Mouse (Mus musculus) liver, embryonic 11.5 days (tissue): ENCODE data around the gene P2ry14. TPM values are rescaled to one million over a fixed set of nuclear protein-coding genes. Genes with fewer than 3 reads are reported as not detected.
A peak's percentile ranks its signal among the peaks of the same experiment; 100 is the strongest.
"Not testable (repeated sequence)": the region's sequence is repeated elsewhere in the genome, so short reads cannot be mapped to it uniquely, and the experiment has no call there.

ENCODE experiments used
- ATAC-seq: fragments of 200-750 bp; cut with Nextera tagmentation; replicated peaks from 2 replicates; pipeline ENCODE4 v1.8.0; 2017; ENCODE audit warnings: moderate number of reproducible peaks, mild to moderate bottlenecking, moderate TSS enrichment, moderate library complexity; ENCODE audit not compliant: low FRiP score
- DNase-seq: peaks from one replicate; pipeline ENCODE4 v3.0.0-alpha.2; 2017; ENCODE audit warnings: low spot score
- H3K27ac ChIP-seq: fragments of 300-500 bp; sonication (generic); 2 replicates; pipeline ENCODE4 v1.5.1; 2014; ENCODE audit warnings: mild to moderate bottlenecking, low read depth, low read length, control low read depth
- H3K27me3 ChIP-seq: fragments of 300-500 bp; sonication (generic); replicated peaks from 2 replicates; pipeline ENCODE4 v1.6.1; 2014; ENCODE audit warnings: low read length, mixed read lengths; ENCODE audit not compliant: control insufficient read depth, insufficient read depth
- H3K36me3 ChIP-seq: fragments of 300-500 bp; sonication (generic); 2 replicates; pipeline ENCODE4 v1.6.1; 2014; ENCODE audit warnings: mild to moderate bottlenecking, low read length, moderate library complexity, mixed read lengths; ENCODE audit not compliant: control insufficient read depth, insufficient read depth
- H3K4me1 ChIP-seq: fragments of 300-500 bp; sonication (generic); replicated peaks from 2 replicates; pipeline ENCODE4 v1.6.1; 2014; ENCODE audit warnings: low read length, mixed read lengths; ENCODE audit not compliant: control insufficient read depth, insufficient read depth
- H3K4me2 ChIP-seq: fragments of 300-500 bp; sonication (generic); 2 replicates; pipeline ENCODE4 v1.6.1; 2014; ENCODE audit warnings: mild to moderate bottlenecking, control low read depth, moderate library complexity
- H3K4me3 ChIP-seq: fragments of 300-500 bp; sonication (generic); 2 replicates; pipeline ENCODE4 v1.5.1; 2014; ENCODE audit warnings: low read depth, low read length, control low read depth
- H3K9ac ChIP-seq: fragments of 300-500 bp; sonication (generic); 2 replicates; pipeline ENCODE4 v1.6.1; 2014; ENCODE audit warnings: low read depth, low read length, control low read depth
- H3K9me3 ChIP-seq: fragments of 300-500 bp; sonication (generic); 2 replicates; pipeline ENCODE4 v1.6.1; 2016; ENCODE audit warnings: low read length, inconsistent platforms, mixed read lengths; ENCODE audit not compliant: control insufficient read depth
- WGBS: fragments of 180-500 bp; shearing (Covaris S2); extraction: QIAGEN DNeasy Blood & Tissue Kit; methylation state at CpG from one replicate; pipeline ENCODE4 v1.1.7; 2014; 5-methylcytosine and 5-hydroxymethylcytosine counted together
- polyA plus RNA-seq: library from polyadenylated mRNA; unstranded; fragments of >200 nt; fragmentation: Nextera tagmentation; extraction: Ambion mirVana; gene quantifications from 2 replicates; pipeline ENCODE4 v1.2.1, GENCODE M21; 2014

Gene P2ry14
- polyA plus RNA-seq, 1 experiment from 2014 or later, result 3.6 TPM

DNA sequence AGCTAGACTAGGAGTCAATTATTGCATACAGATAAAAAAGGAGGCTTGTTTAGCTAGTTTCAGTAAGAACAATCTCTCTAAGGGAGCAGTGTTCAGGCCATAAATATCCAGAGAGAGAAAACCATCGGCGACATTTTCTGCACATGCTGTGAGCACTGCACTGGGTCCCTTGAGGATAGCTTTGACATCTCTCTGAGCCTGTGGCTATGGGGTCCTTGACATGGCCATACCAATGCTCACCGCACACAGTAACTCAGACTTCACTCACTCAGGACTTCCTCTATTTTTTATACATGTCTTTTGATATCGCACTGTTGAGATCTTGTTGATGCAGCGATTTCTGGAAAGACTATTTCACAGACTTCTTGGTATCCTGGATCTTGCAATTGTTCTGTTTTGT is 3.6 kb upstream of the P2ry14 start:
- H3K36me3 ChIP-seq, result no peaks in the 10 kb centered on the region
- H3K27me3 ChIP-seq, result no peaks in the 10 kb centered on the region
- no peak overlapping the region for H3K4me2 ChIP-seq
- H3K4me1 ChIP-seq, result no peaks in the 10 kb centered on the region; the same call in 1 of the 2 replicates
- DNase-seq (no peak), ATAC-seq (no peak)
- WGBS, result 87% methylated on average over 5 of the region's 5 CpGs
- H3K9me3 ChIP-seq, result no peaks in the 10 kb centered on the region
- no peak overlapping the region for H3K9ac ChIP-seq
- H3K27ac ChIP-seq, result no peak overlapping the region
- no peak overlapping the region for H3K4me3 ChIP-seq

- DNase-seq (no peak), ATAC-seq (no peak)
- Histone ChIP-seq H3K27ac (no peak overlapping the region), H3K36me3 (no peaks in the 10 kb centered on the region), H3K4me3 (no peak overlapping the region), H3K27me3 (no peaks in the 10 kb centered on the region), H3K9ac (no peak overlapping the region), H3K9me3 (no peaks in the 10 kb centered on the region), H3K4me1 (no peaks in the 10 kb centered on the region; the same call in 1 of the 2 replicates), H3K4me2 (no peak overlapping the region)
- 90% methylated on average over 6 of the region's 6 CpGs for WGBS
Measured at GRCm38 (mm10) chr3:59155404-59155803, 2.0 kb upstream of the P2ry14 start.

DNA sequence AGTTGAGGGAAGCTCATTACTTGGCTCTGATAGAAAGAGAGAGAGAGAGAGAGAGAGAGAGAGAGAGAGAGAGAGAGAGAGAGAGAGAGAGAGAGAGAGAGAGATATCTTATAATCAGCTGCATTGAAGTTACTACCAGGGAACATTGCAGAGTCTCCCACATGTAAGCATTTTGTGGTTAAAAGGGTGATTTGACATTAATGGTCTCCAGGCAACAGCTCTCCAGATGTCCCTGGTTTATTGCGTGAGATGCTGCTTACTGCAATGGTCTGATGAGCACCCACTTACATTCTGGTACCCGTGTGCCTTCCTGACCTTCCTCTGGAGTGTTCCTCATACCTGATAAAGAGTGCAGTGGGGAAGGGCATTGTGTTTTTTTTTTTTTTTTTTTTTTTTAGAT is 1.5 kb upstream of the P2ry14 start:
- Histone ChIP-seq H3K9me3 (no peaks in the 10 kb centered on the region), H3K4me3 (no peak overlapping the region), H3K27me3 (no peaks in the 10 kb centered on the region), H3K27ac (no peak overlapping the region), H3K4me2 (no peak overlapping the region), H3K9ac (no peak overlapping the region), H3K4me1 (no peaks in the 10 kb centered on the region; the same call in 1 of the 2 replicates), H3K36me3 (no peaks in the 10 kb centered on the region)
- DNase-seq, result no peak
- no peak for ATAC-seq
- WGBS, result 70% methylated on average over 2 of the region's 2 CpGs

GRCm38 (mm10) chr3:59150624-59151023 is 2.8 kb downstream of the P2ry14 start:
- Histone ChIP-seq H3K27ac (no peak overlapping the region), H3K36me3 (no peaks in the 10 kb centered on the region), H3K9me3 (no peaks in the 10 kb centered on the region), H3K9ac (no peak overlapping the region), H3K4me2 (no peak overlapping the region), H3K4me1 (no peaks in the 10 kb centered on the region; the same call in 1 of the 2 replicates), H3K27me3 (no peaks in the 10 kb centered on the region), H3K4me3 (no peak overlapping the region)
- DNase-seq, result no peak
- WGBS, result 91% methylated on average over 2 of the region's 2 CpGs
- ATAC-seq, result no peak

- ATAC-seq (peak; percentile 39; the same call in 1 of the 2 replicates), DNase-seq (no peak)
- Histone ChIP-seq H3K9me3 (no peaks in the 10 kb centered on the region), H3K4me2 (no peak overlapping the region), H3K27me3 (no peaks in the 10 kb centered on the region), H3K4me3 (no peak overlapping the region), H3K36me3 (no peaks in the 10 kb centered on the region), H3K9ac (no peak overlapping the region), H3K27ac (no peak overlapping the region), H3K4me1 (no peaks in the 10 kb centered on the region; the same call in 1 of the 2 replicates)
Measured at GRCm38 (mm10) chr3:59149646-59150045, 3.8 kb downstream of the P2ry14 start.

DNA sequence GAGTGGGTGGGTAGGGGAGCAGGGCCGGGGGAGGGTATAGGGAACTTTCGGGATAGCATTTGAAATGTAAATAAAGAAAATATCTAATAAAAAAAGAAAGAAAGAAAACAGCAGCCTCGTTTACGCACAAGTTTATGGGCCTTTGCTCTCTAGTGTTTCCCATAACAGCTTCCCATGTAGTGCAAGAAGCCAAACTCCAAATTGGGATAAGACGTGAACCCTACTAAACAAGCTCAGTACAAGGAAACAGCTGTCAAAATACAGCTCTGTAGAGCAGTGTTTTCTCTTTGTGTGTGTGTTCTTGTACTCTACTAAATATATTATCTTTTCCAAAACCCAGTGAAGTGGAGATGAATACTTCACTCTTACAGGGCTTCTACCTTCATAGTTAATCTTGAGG is 8.2 kb downstream of the P2ry14 start:
- ATAC-seq (no peak), DNase-seq (no peak)
- H3K27ac ChIP-seq, result no peak overlapping the region
- H3K27me3 ChIP-seq, result no peaks in the 10 kb centered on the region
- no peak overlapping the region for H3K9ac ChIP-seq
- no peak overlapping the region for H3K4me2 ChIP-seq
- 81% methylated on average over 5 of the region's 5 CpGs for WGBS
- H3K36me3 ChIP-seq, result no peaks in the 10 kb centered on the region
- no peaks in the 10 kb centered on the region for H3K4me1 ChIP-seq
- no peak overlapping the region for H3K4me3 ChIP-seq
- H3K9me3 ChIP-seq, result no peaks in the 10 kb centered on the region

DNA sequence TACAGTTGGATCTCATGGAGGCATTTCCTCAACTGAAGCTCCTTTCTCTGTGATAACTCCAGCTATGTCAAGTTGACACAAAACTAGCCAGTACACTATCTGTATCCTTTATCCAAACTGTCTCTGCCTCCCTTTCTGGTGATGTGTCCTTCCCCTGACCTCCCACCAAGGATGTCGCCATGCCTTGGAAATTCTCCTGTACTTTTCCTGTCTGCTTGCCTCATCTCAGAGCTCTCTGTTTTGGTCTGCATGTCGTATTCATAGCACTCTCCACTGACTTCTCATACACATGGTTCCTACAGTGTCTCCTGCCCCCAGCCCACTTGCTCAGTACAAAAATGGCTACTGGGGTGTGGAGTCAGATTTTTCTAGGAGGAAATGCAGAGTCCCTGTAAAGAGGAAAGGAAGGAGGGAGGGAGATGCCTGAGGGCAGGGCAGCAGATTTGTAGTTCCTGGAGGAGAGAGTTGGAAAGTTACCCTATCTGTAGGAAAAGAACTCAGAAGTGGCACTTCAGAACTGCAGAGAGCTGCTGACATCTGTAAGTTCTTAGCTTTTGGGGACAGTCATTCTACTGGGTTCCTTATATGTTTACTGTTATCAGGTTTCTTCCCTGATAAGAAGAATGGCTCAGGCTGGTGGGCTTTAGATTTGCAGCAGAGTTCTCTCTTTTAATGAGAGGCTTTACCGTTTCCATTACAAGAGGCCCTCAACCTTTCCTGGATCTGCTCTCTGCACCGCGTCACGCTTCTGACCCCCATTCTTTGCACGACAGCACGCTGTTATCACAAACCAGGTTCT is 11.7 kb downstream of the P2ry14 start:
- 49% methylated on average over 8 of the region's 8 CpGs for WGBS
- Histone ChIP-seq H3K9ac (no peak overlapping the region), H3K4me1 (no peaks in the 10 kb centered on the region), H3K4me2 (no peak overlapping the region), H3K9me3 (no peaks in the 10 kb centered on the region), H3K27me3 (no peaks in the 10 kb centered on the region), H3K27ac (no peak overlapping the region), H3K4me3 (no peak overlapping the region), H3K36me3 (no peaks in the 10 kb centered on the region)
- ATAC-seq (no peak), DNase-seq (peak; percentile 26)

DNA sequence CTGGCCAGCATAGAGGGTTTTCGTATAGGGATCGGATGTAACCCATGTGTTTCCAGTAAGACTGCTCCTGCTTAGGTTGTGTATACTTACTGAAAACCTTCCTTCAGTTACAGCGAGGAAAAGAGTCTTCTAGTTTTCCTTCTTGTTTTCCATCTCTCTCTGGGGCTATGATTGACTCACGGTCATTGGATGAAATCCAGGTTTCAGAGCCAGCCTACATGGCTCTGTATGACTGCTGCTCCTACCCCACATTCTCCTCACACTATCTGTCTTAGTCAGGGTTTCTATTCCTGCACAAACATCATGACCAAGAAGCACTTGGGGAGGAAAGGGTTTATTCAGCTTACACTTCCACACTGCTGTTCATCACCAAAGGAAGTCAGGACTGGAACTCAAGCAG is 12.5 kb downstream of the P2ry14 start:
- WGBS, result 85% methylated on average over 4 of the region's 4 CpGs
- H3K9ac ChIP-seq, H3K9me3 ChIP-seq, H3K4me1 ChIP-seq, H3K36me3 ChIP-seq, H3K27ac ChIP-seq, ATAC-seq, H3K4me3 ChIP-seq, H3K27me3 ChIP-seq, H3K4me2 ChIP-seq: not testable (repeated sequence)
- DNase-seq, result peak; percentile 9

DNA sequence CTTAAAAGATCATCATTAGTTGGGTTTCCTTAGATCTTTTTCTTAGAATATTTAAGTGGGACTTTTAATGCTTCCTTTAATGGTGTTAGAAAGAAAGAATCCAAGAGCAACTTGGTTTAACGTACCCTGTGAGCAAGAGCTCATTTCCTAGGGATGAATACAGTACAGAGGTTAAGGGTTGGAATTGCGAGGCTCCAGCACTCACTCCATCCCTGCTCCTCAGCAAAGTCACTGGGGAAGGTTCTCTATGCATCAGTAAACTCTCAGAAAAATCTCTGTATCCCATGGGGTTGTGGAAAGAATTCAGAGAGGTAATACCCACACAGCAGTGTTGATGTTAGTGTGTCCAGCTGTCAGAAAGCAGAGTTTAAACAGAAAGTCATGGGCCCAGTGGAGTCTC is 13.3 kb downstream of the P2ry14 start:
- no peaks in the 10 kb centered on the region for H3K9me3 ChIP-seq
- no peak overlapping the region for H3K4me3 ChIP-seq
- ATAC-seq (no peak), DNase-seq (peak; percentile 18)
- no peaks in the 10 kb centered on the region for H3K36me3 ChIP-seq
- 76% methylated on average over 2 of the region's 2 CpGs for WGBS
- H3K27ac ChIP-seq, result no peak overlapping the region
- no peak overlapping the region for H3K4me2 ChIP-seq
- no peaks in the 10 kb centered on the region for H3K27me3 ChIP-seq
- no peak overlapping the region for H3K9ac ChIP-seq
- H3K4me1 ChIP-seq, result no peaks in the 10 kb centered on the region
